Mouse (Mus musculus) ES-E14 (cell line): ENCODE measurements around the gene Cdh3.

ENCODE experiments used
- CHD2 ChIP-seq: IDR thresholded peaks from 2 replicates; pipeline ENCODE4 v1.6.1; 2014; ENCODE audit warnings: mild to moderate bottlenecking, low read depth, low read length, inconsistent platforms
- HCFC1 ChIP-seq: IDR thresholded peaks from 2 replicates; pipeline ENCODE4 v1.6.1; 2012; ENCODE audit warnings: low read length, inconsistent platforms, borderline replicate concordance; ENCODE audit not compliant: insufficient read depth
- MAFK ChIP-seq: IDR thresholded peaks from 2 replicates; pipeline ENCODE4 v1.6.1; 2014; ENCODE audit warnings: mild to moderate bottlenecking, low read depth, low read length, inconsistent platforms; ENCODE audit not compliant: insufficient read depth
- ZC3H11A ChIP-seq: IDR thresholded peaks from 2 replicates; pipeline ENCODE4 v1.6.1; 2012; ENCODE audit warnings: low read depth, mild to moderate bottlenecking, inconsistent platforms, low read length, borderline replicate concordance
- ZNF384 ChIP-seq: IDR thresholded peaks from 2 replicates; pipeline ENCODE4 v1.6.1; 2012; ENCODE audit warnings: low read depth, low read length, inconsistent platforms

GRCm38 (mm10) chr8:106474001-106474400 is 36.7 kb upstream of the Cdh3 start:
- TF ChIP-seq HCFC1 (no peak), CHD2 (no peak), MAFK (no peak), ZC3H11A (no peak), ZNF384 (no peak)
